Mouse (Mus musculus): ENCODE measurements at regions not wholly inside any gene's neighbourhood (a gene's known extent, or its start where the extent isn't known, plus 50 kb on each side); places are given as distances from the start of the nearest gene placed in this dataset.

- no peak for DNase-seq
Measured at GRCm38 (mm10) chr5:106392213-106392612, 65.8 kb downstream of the Barhl2 start.

GRCm38 (mm10) chr5:106386621-106387020, 71.3 kb downstream of the Barhl2 start:
- DNase-seq, result no peak

- no peak for DNase-seq
Measured at GRCm38 (mm10) chr5:106385838-106386237, 72.1 kb downstream of the Barhl2 start.

GRCm38 (mm10) chr5:106385219-106385618, 72.7 kb downstream of the Barhl2 start:
- no peak for DNase-seq

GRCm38 (mm10) chr5:106384138-106384770, 73.7 kb downstream of the Barhl2 start:
- DNase-seq, result no peak

GRCm38 (mm10) chr5:106381919-106382318, 76.0 kb downstream of the Barhl2 start:
- no peak for DNase-seq

GRCm38 (mm10) chr5:106380631-106381285, 77.2 kb downstream of the Barhl2 start:
- no peak for DNase-seq

DNA sequence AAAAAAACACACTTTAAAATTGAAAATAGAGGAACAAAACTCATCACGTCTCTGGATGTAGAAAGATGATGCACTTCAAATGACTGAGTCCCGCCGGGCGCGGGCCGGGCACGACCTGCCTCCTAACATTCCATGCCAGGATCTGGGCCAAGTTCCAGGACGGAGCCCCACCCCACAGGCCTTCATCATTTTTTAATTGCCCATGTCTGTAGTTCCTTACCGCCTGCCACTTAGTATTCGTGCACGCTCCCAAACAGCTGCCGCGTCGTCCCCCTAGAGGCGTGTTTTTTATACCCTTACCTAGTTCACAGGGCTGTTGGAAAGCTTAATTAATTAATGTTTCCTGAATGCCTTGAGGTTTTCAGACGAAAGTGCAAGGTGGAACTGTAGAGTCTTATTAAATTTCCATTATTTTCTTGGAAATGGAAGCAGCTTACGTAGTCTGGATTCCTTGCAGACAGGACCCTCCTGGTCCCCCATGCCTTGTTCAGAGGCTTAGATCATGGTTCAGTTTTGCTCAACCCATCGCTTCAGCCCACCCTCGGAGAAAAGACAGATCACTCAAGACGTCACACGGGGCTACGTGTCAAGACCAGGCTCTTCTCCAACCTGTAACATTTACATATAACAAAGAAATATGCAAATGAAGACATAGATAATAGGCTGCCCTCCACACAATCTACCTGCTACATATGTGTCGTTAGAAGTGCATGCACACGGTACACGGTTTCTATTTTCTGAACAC, 81.0 kb downstream of the Barhl2 start:
- no peak for DNase-seq

- DNase-seq, result no peak
Measured at GRCm38 (mm10) chr5:106367831-106368230, 90.1 kb downstream of the Barhl2 start.

- no peak for DNase-seq
Measured at GRCm38 (mm10) chr5:106367312-106367711, 90.7 kb downstream of the Barhl2 start.

DNA sequence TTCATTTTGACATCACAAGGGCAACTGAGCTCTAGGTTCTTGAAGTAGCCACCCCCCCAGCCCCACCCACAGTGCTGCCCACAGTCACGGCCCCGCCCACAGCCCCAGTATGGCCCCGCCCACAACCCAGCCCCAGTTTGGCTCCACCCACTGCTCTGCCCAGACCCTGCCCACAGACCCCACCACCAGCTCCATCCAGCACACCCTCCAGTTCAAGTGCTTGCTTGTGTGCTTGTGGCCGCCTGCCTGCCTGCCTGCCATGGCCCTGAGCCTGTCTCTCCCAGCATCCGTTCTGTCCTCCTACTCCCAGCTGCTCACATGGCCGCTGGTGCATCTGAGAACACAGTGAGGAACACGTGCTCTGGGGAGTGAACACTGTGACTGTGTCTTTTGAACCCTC, 92.0 kb downstream of the Barhl2 start:
- no peak for DNase-seq

GRCm38 (mm10) chr5:106365094-106365493, 92.9 kb downstream of the Barhl2 start:
- no peak for DNase-seq

GRCm38 (mm10) chr5:106351348-106351747, 106.6 kb downstream of the Barhl2 start:
- no peak for DNase-seq

DNA sequence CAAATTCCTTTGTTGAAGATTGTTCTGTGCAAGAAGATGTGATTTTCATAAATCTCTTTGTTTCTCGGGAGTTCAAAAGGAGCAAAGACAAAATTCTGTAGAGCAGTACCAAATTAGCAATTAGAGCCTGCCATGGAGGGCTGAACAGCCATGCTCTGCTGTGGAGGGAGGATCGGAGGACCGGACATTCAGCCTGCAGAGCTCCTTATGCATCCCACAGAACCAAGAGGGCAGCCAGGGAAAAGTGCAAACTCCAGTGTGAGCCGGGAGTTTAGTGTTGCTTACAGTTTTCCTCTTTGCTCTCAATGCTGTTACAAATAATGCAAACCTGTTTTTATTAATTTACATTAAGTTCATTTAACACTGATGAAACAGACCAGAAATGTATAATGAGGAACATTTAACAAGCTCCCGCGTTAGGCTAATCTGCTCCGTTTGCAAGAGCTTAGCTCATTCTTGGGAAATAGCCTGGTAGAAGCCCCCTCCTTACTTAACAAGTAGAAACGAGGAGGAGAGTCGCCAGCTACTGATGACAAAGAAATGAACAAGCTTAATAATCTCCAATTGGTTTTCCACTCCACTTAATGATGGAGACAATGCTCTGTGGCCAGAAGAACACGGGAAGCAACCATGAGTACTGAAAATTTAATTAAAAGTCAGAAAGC, 108.0 kb downstream of the Barhl2 start:
- no peak for DNase-seq

GRCm38 (mm10) chr5:106344308-106344707, 113.7 kb downstream of the Barhl2 start:
- DNase-seq, result no peak

DNA sequence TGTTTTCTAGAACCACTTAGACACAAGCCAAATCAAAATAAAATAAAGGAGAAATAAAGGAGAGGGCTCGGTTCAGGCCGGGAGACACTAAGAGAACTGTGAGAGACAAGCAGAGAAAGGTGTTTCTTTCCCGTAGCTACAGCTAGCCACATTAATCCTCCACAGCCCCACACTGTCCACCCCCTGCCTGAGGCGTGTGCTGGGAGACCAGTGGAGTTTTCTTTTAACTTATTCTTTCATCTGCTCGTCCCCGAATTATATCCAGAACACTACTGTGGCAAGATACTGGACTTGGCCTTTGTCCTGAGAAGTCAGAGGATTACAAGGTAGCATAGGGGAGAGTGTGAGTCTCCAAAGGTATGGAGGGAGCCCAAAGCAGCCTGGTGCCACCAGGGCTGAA, 114.4 kb downstream of the Barhl2 start:
- DNase-seq, result no peak

DNA sequence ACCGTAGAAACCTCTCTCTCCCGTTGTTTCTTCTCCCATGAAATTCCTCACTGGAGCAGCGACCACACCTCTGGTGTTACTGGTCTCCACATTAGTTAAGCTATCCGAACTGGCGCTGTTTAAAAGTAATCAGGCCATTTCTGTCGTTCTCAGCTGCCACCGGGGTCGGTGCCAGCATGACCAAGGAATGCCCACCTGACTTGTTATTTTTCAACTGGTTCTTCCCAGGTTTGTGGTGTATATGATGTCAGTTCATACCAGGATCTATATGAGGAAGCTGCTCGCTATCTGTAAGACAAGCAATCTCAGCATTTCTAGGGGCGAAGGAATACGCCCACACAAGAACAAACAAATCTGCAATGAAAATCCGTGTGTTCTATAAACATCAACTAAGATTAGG, 116.6 kb downstream of the Barhl2 start:
- no peak for DNase-seq

DNA sequence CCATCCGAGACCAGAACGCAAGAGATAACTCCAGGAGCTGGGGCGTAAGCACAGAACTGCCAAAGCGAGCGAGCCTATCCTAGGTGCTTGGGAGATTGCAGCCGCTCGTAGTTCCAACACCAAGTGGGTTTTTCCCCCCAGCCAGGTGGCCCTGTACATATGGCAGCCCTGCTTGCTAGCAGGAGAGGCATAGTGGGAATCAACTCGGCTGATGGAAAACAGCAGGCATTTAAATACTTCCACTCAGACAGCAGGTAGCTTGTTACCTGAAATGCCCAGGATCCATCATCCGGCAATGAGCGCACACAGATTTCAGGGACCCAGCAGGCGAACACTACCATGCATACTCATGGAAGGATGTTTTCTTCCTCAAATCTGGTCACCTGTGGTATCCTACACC, 122.3 kb downstream of the Barhl2 start:
- no peak for DNase-seq

DNA sequence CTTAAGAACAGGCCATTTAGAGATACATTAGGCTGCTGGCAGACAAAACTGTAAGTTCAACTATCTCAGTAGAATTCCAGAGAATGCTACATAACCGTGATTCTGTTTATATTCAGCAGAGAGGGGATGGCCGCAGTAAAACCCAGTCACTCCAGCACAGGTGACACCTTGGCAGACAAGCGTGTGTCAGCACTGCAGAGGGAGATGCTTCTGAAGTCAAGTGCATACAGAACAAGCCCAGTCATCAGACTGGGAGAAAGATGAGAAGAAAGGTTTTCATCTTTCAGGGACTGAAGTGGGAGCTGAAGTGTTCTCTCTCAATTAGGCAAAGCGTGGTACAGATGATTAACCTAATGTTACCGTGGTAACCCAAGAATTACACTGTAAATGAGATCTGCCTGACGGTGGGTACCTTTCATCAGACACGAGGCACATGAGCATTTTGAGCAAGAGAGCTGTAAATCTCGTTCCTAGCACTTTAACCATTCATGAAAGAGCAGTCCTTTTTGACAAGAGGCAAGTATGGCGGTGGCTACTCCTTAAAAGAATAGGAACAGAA, 130.3 kb downstream of the Barhl2 start:
- no peak for DNase-seq

DNA sequence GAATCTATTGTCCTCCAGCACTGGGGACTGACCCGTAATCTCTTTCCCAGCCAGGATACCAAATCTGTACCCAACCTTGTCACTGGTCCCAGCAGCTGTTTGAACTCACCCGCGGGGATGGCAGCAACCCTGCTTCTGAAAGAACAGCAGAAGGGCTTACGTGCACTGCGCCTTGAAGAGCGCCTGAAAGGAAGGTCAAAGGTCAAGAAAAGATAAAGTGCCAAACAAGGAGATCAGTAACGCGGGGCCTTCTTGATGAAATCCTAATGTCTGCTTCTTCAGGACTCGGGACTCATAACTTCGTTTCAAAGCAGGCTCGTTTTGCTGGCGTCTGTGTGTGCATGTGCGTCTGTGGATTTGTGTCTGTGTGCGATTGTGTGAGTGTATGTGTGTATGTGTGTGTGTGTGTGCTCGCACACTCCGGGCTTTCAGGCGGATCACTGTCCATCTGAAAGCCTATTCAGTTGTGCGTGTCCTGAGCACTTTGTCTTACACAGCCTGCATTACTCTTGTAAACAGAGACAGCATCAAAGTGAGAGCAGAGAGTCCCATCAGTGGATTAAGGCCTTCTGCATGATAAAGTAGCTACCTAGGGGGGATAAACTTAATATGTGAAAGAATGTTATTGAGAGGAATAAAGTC, 135.3 kb downstream of the Barhl2 start:
- DNase-seq, result no peak

DNA sequence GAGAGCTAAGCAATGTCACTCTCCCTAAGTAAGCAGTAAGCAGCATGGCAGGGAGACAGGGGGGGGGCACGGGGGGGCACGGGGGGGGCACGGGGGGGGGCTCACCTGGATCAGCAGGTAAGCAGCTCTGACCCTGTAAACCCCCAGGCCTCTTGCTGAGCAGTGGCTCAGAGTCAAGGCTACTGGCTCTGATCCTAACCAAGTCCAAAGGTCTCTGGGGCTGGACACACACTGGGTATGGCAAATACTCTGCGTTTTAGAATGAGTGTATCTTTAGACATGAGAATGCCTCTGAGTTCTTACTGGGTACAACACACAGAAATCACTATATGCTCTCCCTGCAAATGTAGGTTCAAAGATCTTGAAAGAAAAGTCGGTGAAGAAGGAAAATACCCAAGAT, 136.5 kb downstream of the Barhl2 start:
- DNase-seq, result no peak

GRCm38 (mm10) chr5:106321023-106321422, 136.9 kb downstream of the Barhl2 start:
- no peak for DNase-seq
